21 mouse cellular contexts compared by ENCODE assay signal in genomic region chr12:111095086-111095485, GRCm38 (mm10).
"Had no signal": no experiment of that assay in that cellular context is flagged by ENCODE, and none has a peak within 500 bp of the region (broad histone marks: within the 10 kb centered on the region; RNA-seq: fewer than 3 reads in every experiment).

No protein-coding gene starts in this region.

- H3K9me3 ChIP-seq: heart, embryonic 10.5 days; heart, embryonic 12.5 days; hindbrain, embryonic 13.5 days; hindbrain, embryonic 15.5 days; limb, embryonic 13.5 days; limb, embryonic 15.5 days had no signal

- H3K36me3 ChIP-seq: hindbrain, embryonic 15.5 days had no signal

- H3K27ac ChIP-seq: heart, embryonic 10.5 days; hindbrain, embryonic 13.5 days; hindbrain, embryonic 15.5 days; hindbrain, postnatal 0 days; limb, embryonic 13.5 days; limb, embryonic 15.5 days; liver, embryonic 14.5 days had no signal

- H3K4me2 ChIP-seq: heart, embryonic 12.5 days; hindbrain, embryonic 13.5 days; hindbrain, embryonic 15.5 days; limb, embryonic 13.5 days; limb, embryonic 15.5 days; liver, embryonic 11.5 days had no signal

- H3K4me1 ChIP-seq: hindbrain, embryonic 15.5 days; limb, embryonic 13.5 days; limb, embryonic 15.5 days had no signal

- ATAC-seq: forebrain, postnatal 0 days; hindbrain, postnatal 0 days; intestine, embryonic 16.5 days had no signal

- H3K27me3 ChIP-seq: heart, embryonic 12.5 days; hindbrain, embryonic 13.5 days; hindbrain, embryonic 15.5 days; limb, embryonic 13.5 days; limb, embryonic 15.5 days had no signal

- DNase-seq: forebrain, postnatal 0 days; gastrocnemius, postnatal 14 days; gastrocnemius, postnatal 36 days; heart, adult 11 months; heart, postnatal 14 days; heart, postnatal 36 days; kidney, adult 11 months; kidney, postnatal 10 days; layer of hippocampus, adult 9-11 months; layer of hippocampus, postnatal 36 days; left cerebral cortex, postnatal 4 days had no signal

- H3K4me3 ChIP-seq: heart, embryonic 10.5 days; heart, embryonic 12.5 days; hindbrain, embryonic 13.5 days; hindbrain, embryonic 15.5 days; limb, embryonic 13.5 days; limb, embryonic 15.5 days had no signal

- H3K9ac ChIP-seq: forebrain, postnatal 0 days; heart, embryonic 12.5 days; hindbrain, embryonic 13.5 days; hindbrain, embryonic 15.5 days; limb, embryonic 13.5 days; limb, embryonic 15.5 days; liver, embryonic 14.5 days had no signal
